Mouse (Mus musculus): ENCODE data around the gene Dmap1. TPM values are rescaled to one million over a fixed set of nuclear protein-coding genes. Genes with fewer than 3 reads are reported as not detected.

Gene Dmap1
- total and polyA plus RNA-seq, 3 experiments, result 45.2 to 69.7 TPM; not detected in 1

- Histone ChIP-seq H3K9me3 (replicated peaks; ENCODE audit: insufficient read depth, low read length) (no peaks in the 10 kb centered on the region), H3K27me3 (ENCODE audit: control insufficient read depth in 1 of 2, insufficient read depth in 2 of 2, low read length in 2 of 2) (no peaks in the 10 kb centered on the region), H3K79me2 (ENCODE audit: control insufficient read depth, insufficient read depth, low read length, poor library complexity) (no peaks in the 10 kb centered on the region), H3K27ac (ENCODE audit: control insufficient read depth, low read depth, low read length) (no peak overlapping the region), H3K9ac (ENCODE audit: control insufficient read depth, low read depth, low read length, poor library complexity, severe bottlenecking) (no peak overlapping the region), H3K4me3 (ENCODE audit: control insufficient read depth in 1 of 2, insufficient read depth in 1 of 2, low read depth in 2 of 2, low read length in 2 of 2) (no peak overlapping the region), H3K36me3 (ENCODE audit: control insufficient read depth in 1 of 2, insufficient read depth in 2 of 2, low read length in 2 of 2) (peaks cover 0 to 13% of the 10 kb centered on the region in 2 experiments; a peak in 2 of 4 replicates), H3K4me1 (ENCODE audit: control insufficient read depth in 1 of 2, insufficient read depth in 2 of 2, low read length in 2 of 2) (peaks cover 7 to 20% of the 10 kb centered on the region in 2 experiments)
- no peak for DNase-seq (ENCODE audit: low read depth, low spot score)
- TF ChIP-seq TCF12 (IDR thresholded peaks at IDR 0.05; ENCODE audit: low read depth, low read length) (no peak), GATA1 (IDR thresholded peaks at IDR 0.05; ENCODE audit: low read depth, low read length) (no peak), POLR2AphosphoS2 (IDR thresholded peaks at IDR 0.05; ENCODE audit: low read length) (no peak), POLR2A (IDR thresholded peaks at IDR 0.05; ENCODE audit: control insufficient read depth in 1 of 2, insufficient read depth in 1 of 2, low read depth in 1 of 2, low read length in 2 of 2, poor library complexity in 1 of 2) (no peak), POLR2AphosphoS5 (IDR thresholded peaks at IDR 0.05; ENCODE audit: borderline replicate concordance, low read depth, low read length) (no peak)
Measured at GRCm38 (mm10) chr4:117646926-117647755, 34.9 kb downstream of the Dmap1 start.

GRCm38 (mm10) chr4:117646496-117646895, 35.6 kb downstream of the Dmap1 start:
- peaks cover 9 to 26% of the 10 kb centered on the region in 2 experiments for H3K4me1 ChIP-seq (ENCODE audit: control insufficient read depth in 1 of 2, insufficient read depth in 2 of 2, low read length in 2 of 2)
- no peaks in the 10 kb centered on the region for H3K27me3 ChIP-seq (ENCODE audit: control insufficient read depth in 1 of 2, insufficient read depth in 2 of 2, low read length in 2 of 2)
- no peak overlapping the region for H3K4me3 ChIP-seq (ENCODE audit: control insufficient read depth in 1 of 2, insufficient read depth in 1 of 2, low read depth in 2 of 2, low read length in 2 of 2)
- no peak overlapping the region for H3K9ac ChIP-seq (ENCODE audit: control insufficient read depth, low read depth, low read length, poor library complexity, severe bottlenecking)
- DNase-seq (ENCODE audit: low read depth, low spot score), result peak; percentile 61
- H3K79me2 ChIP-seq (ENCODE audit: control insufficient read depth, insufficient read depth, low read length, poor library complexity), result no peaks in the 10 kb centered on the region
- peak; percentile 49 for TF ChIP-seq MXI1 (IDR thresholded peaks at IDR 0.05; ENCODE audit: low read depth, low read length)
- no peak for TF ChIP-seq NELFE (IDR thresholded peaks at IDR 0.05; ENCODE audit: low read depth, low read length)
- no peak for TF ChIP-seq POLR2AphosphoS2 (IDR thresholded peaks at IDR 0.05; ENCODE audit: low read length)
- 0 out of 2 replicates have a peak, but pooled peaks have one; percentile 35 for TF ChIP-seq SIN3A (IDR thresholded peaks at IDR 0.05; ENCODE audit: low read length)
- peak; percentile 64 for TF ChIP-seq GATA1 (IDR thresholded peaks at IDR 0.05; ENCODE audit: low read depth, low read length)
- no peak for TF ChIP-seq TAL1 (IDR thresholded peaks at IDR 0.05; ENCODE audit: low read length)
- TF ChIP-seq MYC (IDR thresholded peaks at IDR 0.05; ENCODE audit: low read depth, low read length), result no peak
- 0 out of 4 replicates have a peak, but pooled peaks of 1 of the 2 experiments have one; percentile 23 for TF ChIP-seq EP300 (IDR thresholded peaks at IDR 0.05; ENCODE audit: low read depth in 1 of 2, low read length in 2 of 2)
- no peak for TF ChIP-seq CTCF (IDR thresholded peaks at IDR 0.05 in 2 of 3, conservative IDR thresholded peaks at IDR 0.05 in 1 of 3; ENCODE audit: control insufficient read depth in 1 of 3, insufficient read depth in 1 of 3, low read depth in 2 of 3, low read length in 3 of 3, poor library complexity in 1 of 3, severe bottlenecking in 1 of 3)
- no peak for TF ChIP-seq ZNF384 (IDR thresholded peaks at IDR 0.05; ENCODE audit: low read depth, low read length)
- TF ChIP-seq HCFC1 (IDR thresholded peaks at IDR 0.05; ENCODE audit: low read depth, low read length), result no peak
- no peak for TF ChIP-seq MAZ (IDR thresholded peaks at IDR 0.05; ENCODE audit: low read depth, low read length)
- TF ChIP-seq TBP (IDR thresholded peaks at IDR 0.05; ENCODE audit: low read depth, low read length), result no peak
- no peak for TF ChIP-seq KAT2A (conservative IDR thresholded peaks at IDR 0.05; ENCODE audit: low read depth, low read length)
- 0 out of 2 replicates have a peak, but pooled peaks have one; percentile 20 for TF ChIP-seq ETS1 (IDR thresholded peaks at IDR 0.05; ENCODE audit: low read depth, low read length)
- TF ChIP-seq NRF1 (IDR thresholded peaks at IDR 0.05; ENCODE audit: insufficient read depth, low read depth, low read length, poor library complexity, severe bottlenecking), result no peak
- no peak for TF ChIP-seq ELF1 (IDR thresholded peaks at IDR 0.05; ENCODE audit: low read depth, low read length)
- TF ChIP-seq GABPA (IDR thresholded peaks at IDR 0.05; ENCODE audit: low read depth, low read length), result no peak
- TF ChIP-seq MAX (IDR thresholded peaks at IDR 0.05; ENCODE audit: low read length), result 0 out of 2 replicates have a peak, but pooled peaks have one; percentile 26
- TF ChIP-seq ZC3H11A (IDR thresholded peaks at IDR 0.05; ENCODE audit: low read depth, low read length), result no peak
- no peak overlapping the region for H3K27ac ChIP-seq (ENCODE audit: control insufficient read depth, low read depth, low read length)
- peaks cover 0 to 17% of the 10 kb centered on the region in 2 experiments; a peak in 2 of 4 replicates for H3K36me3 ChIP-seq (ENCODE audit: control insufficient read depth in 1 of 2, insufficient read depth in 2 of 2, low read length in 2 of 2)
- no peaks in the 10 kb centered on the region for H3K9me3 ChIP-seq (replicated peaks; ENCODE audit: insufficient read depth, low read length)

All from MEL (cell line).